Mouse (Mus musculus) cerebellum, adult 8-10 months (tissue): Measurements from ENCODE around the gene Tor2a.
A peak's percentile ranks its signal among the peaks of the same experiment; 100 is the strongest.

ENCODE experiments used
- DNase-seq: peaks from one replicate; pipeline ENCODE4 v3.0.0; 2022

Gene Tor2a

GRCm38 (mm10) chr2:32768661-32769285 lies 11.7 kb downstream of the Tor2a start:
- DNase-seq: no peak

- no peak for DNase-seq
These were observed 12.5 kb downstream of the Tor2a start for GRCm38 (mm10) chr2:32769327-32770085.

GRCm38 (mm10) chr2:32771886-32772285 lies 14.9 kb downstream of the Tor2a start:
- DNase-seq: no peak

DNA sequence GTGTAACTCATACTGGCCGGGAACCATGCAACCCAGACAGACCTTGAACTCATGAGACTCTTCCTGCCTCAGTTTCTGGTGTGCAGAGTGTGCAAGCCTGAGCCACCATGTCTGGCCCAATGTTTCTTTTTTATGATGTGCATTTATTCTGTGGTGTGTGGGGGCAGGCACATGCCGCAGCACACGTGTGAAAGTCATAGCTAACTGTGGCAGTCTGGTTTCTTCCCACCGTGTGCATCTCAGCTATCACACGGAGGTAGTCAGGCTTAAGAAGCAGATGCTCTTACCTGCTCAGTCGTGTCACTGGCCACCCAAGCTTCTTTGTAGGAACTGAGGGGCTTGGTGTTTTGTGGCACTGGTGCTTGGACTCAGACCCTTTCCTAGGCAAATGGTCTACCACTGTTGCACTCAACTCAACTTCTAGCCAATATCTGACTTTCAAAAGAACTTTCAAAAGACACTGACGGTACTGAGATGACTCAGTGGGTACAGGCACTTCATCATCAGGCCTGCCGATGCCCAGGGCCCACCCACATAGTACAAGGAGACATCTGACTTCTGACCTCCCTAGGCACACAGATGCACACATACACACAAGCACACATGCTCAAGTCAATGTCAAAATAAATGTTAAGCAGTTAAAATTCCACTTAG lies 15.7 kb downstream of the Tor2a start:
- no peak for DNase-seq

GRCm38 (mm10) chr2:32775359-32776074 lies 18.5 kb downstream of the Tor2a start, which contains the start of the genes Ttc16 and Ptrh1:
Gene Ttc16, minus strand, starts transcription at chr2:32775633.
Gene Ptrh1, plus strand, starts transcription at chr2:32775786.
- peak; percentile 97 for DNase-seq

DNA sequence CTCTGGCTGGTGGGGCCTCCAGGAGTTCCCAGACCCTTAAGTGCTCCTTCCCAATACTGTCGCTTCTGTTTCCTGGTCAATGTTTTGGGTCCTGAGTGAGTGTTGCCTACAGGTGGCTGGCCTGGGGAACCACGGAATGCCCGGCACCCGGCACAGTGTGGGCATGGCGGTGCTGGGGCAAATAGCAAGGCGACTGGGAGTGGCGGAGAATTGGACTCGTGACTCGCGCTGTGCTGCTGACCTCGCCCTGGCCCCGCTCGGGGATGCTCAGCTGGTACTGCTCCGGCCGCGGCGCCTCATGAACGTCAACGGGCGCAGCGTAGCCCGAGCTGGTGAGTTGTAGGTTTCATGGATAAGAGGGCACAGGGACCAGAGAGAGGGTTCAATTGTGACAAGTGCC lies 19.2 kb downstream of the Tor2a start:
- no peak for DNase-seq

DNA sequence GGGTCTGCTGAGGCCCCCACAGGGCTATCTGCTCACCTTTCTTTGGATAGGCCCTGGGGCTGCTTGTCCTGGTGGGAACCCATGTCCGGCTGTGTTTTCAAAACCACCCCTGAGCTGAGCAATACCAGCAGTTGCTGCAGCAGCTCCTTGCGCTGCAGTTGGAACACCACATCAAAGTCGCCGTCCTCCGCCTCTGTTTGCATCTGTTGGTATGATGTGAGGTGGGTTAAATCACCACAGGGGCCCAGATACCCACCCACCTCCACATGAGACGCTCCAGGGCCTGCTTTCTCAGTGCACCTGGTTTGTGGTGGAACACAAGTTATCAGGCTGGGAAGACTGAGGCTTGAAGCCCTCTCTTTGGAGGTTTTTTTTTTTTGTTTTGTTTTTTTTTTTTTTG lies 21.0 kb downstream of the Tor2a start:
- DNase-seq: no peak

- DNase-seq: peak; percentile 77
These were observed 22.1 kb downstream of the Tor2a start for GRCm38 (mm10) chr2:32779131-32779530.

- no peak for DNase-seq
These were observed 22.7 kb downstream of the Tor2a start for GRCm38 (mm10) chr2:32779714-32780113.

- DNase-seq: no peak
These were observed 24.7 kb downstream of the Tor2a start for GRCm38 (mm10) chr2:32781710-32782109.

DNA sequence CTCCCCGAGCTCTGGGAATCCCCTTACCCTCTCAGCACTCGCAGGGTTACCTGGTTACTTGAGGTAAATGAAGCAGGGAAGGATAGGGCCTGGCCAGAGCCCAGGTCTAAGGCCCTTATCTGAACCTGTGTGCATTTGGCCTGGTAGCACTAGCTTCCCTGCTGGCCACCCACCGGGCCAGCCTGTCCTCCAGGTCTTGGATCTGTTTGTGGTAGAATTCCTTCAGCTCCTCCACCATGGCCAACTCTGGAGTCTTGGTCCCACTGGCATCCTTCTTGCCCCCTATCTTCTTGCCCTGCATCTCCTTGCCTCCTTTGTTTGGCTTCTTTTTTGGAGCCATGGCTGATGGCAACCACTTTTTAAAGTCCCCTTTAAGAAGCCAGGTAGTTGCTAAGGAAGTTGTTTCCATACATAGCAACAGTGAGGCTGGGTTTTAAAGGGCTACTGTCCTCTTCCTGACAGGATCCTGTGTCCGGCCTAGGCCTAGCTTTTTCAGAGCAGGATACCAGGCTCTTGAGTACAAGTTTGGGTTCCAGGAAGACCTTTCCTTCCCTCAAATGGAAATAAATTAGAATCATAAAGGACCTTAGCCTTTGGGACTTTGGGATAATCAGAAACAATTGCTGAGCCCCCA lies 27.1 kb downstream of the Tor2a start, which contains the start of gene Cfap157:
Gene Cfap157 (minus strand): TSS at position 381 of the 634 bp plus-strand sequence.
- no peak for DNase-seq

- peak; percentile 62 for DNase-seq
These were observed 30.1 kb downstream of the Tor2a start for GRCm38 (mm10) chr2:32787176-32787575.

DNA sequence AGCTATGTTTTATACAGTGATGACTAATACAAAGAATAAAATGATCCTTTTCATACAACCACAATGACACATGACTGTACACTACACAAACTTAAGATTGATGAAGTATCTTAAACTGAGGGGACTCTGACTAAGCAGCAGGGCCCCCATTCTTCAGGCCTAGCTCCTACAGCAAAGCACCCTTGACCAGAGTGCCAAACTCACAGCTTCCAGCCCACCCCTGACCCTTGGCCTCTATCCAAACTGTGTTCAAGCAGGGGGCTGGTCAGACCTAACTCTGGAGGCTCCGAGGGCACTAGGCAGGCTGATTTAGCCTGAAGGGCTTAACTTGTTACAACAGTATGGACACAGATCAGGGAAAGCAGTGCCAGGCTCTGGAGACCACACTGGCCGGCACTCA lies 31.5 kb downstream of the Tor2a start:
- DNase-seq: no peak

DNA sequence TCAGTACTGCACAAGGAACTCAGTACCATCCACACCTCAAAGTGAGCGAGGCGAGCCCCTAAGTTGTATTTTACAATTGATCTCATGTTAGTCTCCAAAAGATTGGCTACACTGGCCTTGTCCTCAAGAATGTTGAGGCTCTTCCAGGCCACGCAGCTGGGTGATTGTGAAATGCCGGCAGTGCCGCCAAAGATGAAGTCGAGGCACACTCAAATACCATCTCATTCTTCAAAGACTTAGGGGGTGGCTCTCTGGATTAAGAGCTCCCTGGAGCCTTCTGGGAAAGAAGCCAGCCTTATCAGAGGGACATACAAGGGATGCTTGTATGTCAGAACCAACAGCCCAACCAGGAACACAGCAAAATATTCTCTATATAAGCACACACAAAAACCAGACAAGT lies 34.3 kb downstream of the Tor2a start:
- DNase-seq: no peak

DNA sequence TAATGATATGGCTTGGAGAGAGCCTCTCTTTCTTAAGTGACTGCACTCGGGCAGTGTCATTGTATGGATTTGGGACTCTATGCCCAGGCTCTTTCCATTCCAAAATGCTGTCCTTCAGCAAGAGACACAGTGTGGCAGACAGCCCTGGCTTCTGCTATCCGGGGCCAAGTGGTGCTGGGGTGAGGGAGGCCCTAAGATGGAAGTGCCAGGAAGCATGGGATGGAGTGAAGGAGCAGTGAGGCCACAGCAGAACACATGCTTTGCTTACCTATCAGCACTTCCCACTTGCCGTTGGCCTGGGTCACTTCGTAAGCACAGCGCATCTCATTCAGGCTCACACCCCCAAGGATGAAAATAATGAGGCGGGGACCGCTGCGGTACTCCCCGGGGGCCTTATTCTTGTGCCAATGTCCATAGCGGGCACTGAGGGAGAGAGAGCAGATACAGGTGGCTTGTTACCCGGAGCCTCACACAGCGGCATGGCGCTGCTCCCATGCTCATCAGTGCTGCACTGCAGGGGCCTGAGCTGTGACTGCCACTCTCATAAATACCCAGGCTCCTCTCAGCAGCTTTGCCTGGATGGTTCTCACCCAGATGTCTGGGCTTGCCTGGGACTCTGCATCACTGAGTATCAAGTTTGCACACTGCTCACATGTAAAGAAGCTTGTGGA lies 38.8 kb downstream of the Tor2a start:
- DNase-seq: no peak

DNA sequence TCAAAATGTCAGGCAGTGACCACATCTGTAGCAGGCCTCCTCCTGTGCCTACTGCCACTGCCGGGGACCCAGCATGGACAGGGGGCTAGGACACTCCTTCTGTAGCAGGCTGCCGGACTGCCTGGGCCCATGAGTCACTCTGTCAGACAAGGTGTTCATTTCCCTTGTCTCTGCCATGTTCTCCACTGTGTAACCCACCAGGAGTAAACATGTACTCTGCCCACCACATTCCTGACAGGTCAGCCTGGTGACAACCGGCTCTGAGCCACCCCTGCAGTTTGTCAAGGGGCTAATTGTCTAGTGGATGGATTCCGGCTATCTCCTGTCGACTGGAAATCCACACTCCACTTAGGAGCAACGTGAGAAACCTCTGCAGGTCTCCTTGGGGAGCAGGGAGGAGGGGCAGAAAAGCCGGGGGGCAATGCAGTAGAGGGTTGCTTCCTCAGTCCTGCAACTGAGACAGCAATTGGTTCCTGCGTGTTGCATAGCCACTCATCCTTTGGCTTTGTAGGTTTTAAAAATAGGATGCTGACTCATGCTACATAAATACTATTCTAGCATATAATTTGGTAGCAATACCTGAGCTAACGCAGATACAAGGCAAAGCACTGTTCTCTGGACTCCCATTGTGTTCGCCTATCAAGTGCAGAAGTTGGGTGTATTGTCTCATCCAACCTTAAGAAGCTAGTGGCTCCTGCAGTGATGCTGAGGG lies 41.4 kb downstream of the Tor2a start:
- DNase-seq: no peak

- DNase-seq: no peak
These were observed 52.0 kb downstream of the Tor2a start for GRCm38 (mm10) chr2:32808816-32809566.
